Mouse (Mus musculus): ENCODE data around the gene Plppr3. TPM values are rescaled to one million over a fixed set of nuclear protein-coding genes. Genes with fewer than 3 reads are reported as not detected.

The Plppr3 gene
- total and polyA plus RNA-seq, 2 experiments from 2014 or later = 328 to 473 TPM

- no peak overlapping the region for H3K4me3 ChIP-seq (ENCODE audit: low read depth, low read length)
- H3K4me2 ChIP-seq (ENCODE audit: low read depth) = no peak overlapping the region
- 56% methylated on average over 7 of the region's 7 CpGs for WGBS
- no peak overlapping the region for H3K9ac ChIP-seq
- no peaks in the 10 kb centered on the region for H3K27me3 ChIP-seq (ENCODE audit: insufficient read depth, low read length)
- H3K4me1 ChIP-seq (ENCODE audit: insufficient read depth) = no peaks in the 10 kb centered on the region
- H3K9me3 ChIP-seq (ENCODE audit: low read length) = no peaks in the 10 kb centered on the region
- DNase-seq = no peak
- no peak overlapping the region for H3K27ac ChIP-seq (ENCODE audit: low read depth, low read length)
- TF ChIP-seq CTCF (IDR thresholded peaks at IDR 0.05; ENCODE audit: low read depth) = no peak
- ATAC-seq = no peak
- H3K36me3 ChIP-seq (ENCODE audit: insufficient read depth) = no peaks in the 10 kb centered on the region
Measured at GRCm38 (mm10) chr10:79832026-79832785, 42.2 kb downstream of the Plppr3 start.

GRCm38 (mm10) chr10:79831583-79831982, 42.9 kb downstream of the Plppr3 start:
- WGBS = 76% methylated on average over 3 of the region's 3 CpGs
- Histone ChIP-seq H3K4me3 (ENCODE audit: low read depth, low read length) (no peak overlapping the region), H3K4me1 (ENCODE audit: insufficient read depth) (no peaks in the 10 kb centered on the region), H3K4me2 (ENCODE audit: low read depth) (no peak overlapping the region), H3K27me3 (ENCODE audit: insufficient read depth, low read length) (no peaks in the 10 kb centered on the region), H3K9me3 (ENCODE audit: low read length) (no peaks in the 10 kb centered on the region), H3K9ac (no peak overlapping the region), H3K27ac (ENCODE audit: low read depth, low read length) (no peak overlapping the region), H3K36me3 (ENCODE audit: insufficient read depth) (no peaks in the 10 kb centered on the region)
- ATAC-seq (no peak), DNase-seq (no peak)
- TF ChIP-seq CTCF (IDR thresholded peaks at IDR 0.05; ENCODE audit: low read depth) = no peak

GRCm38 (mm10) chr10:79824413-79824812, 50.0 kb downstream of the Plppr3 start:
- ATAC-seq = no peak
- no peak for TF ChIP-seq CTCF (IDR thresholded peaks at IDR 0.05; ENCODE audit: low read depth)
- DNase-seq = no peak
- no peak overlapping the region for H3K27ac ChIP-seq (ENCODE audit: low read depth, low read length)
- H3K27me3 ChIP-seq (ENCODE audit: insufficient read depth, low read length) = no peaks in the 10 kb centered on the region
- no peaks in the 10 kb centered on the region for H3K4me1 ChIP-seq (ENCODE audit: insufficient read depth)
- peaks cover 12% of the 10 kb centered on the region for H3K36me3 ChIP-seq (ENCODE audit: insufficient read depth)
- no peak overlapping the region for H3K4me3 ChIP-seq (ENCODE audit: low read depth, low read length)
- no peak overlapping the region for H3K9ac ChIP-seq
- 73% methylated on average over 6 of the region's 6 CpGs for WGBS
- no peaks in the 10 kb centered on the region for H3K9me3 ChIP-seq (ENCODE audit: low read length)
- H3K4me2 ChIP-seq (ENCODE audit: low read depth) = no peak overlapping the region

- Histone ChIP-seq H3K27ac (ENCODE audit: low read depth, low read length) (no peak overlapping the region), H3K9me3 (ENCODE audit: low read length) (no peaks in the 10 kb centered on the region), H3K27me3 (ENCODE audit: insufficient read depth, low read length) (no peaks in the 10 kb centered on the region), H3K9ac (no peak overlapping the region), H3K4me3 (ENCODE audit: low read depth, low read length) (no peak overlapping the region), H3K4me1 (ENCODE audit: insufficient read depth) (no peaks in the 10 kb centered on the region), H3K36me3 (ENCODE audit: insufficient read depth) (peaks cover 25% of the 10 kb centered on the region), H3K4me2 (ENCODE audit: low read depth) (no peak overlapping the region)
- WGBS = 83% methylated on average over 6 of the region's 6 CpGs
- DNase-seq (no peak), ATAC-seq (no peak)
- no peak for TF ChIP-seq CTCF (IDR thresholded peaks at IDR 0.05; ENCODE audit: low read depth)
Measured at GRCm38 (mm10) chr10:79823011-79823410, 51.4 kb downstream of the Plppr3 start.

GRCm38 (mm10) chr10:79822372-79822771, 52.1 kb downstream of the Plppr3 start:
- 38% methylated on average over 17 of the region's 17 CpGs for WGBS
- no peak for TF ChIP-seq CTCF (IDR thresholded peaks at IDR 0.05; ENCODE audit: low read depth)
- DNase-seq (no peak), ATAC-seq (no peak)
- no peaks in the 10 kb centered on the region for H3K4me1 ChIP-seq (ENCODE audit: insufficient read depth)
- H3K9ac ChIP-seq = no peak overlapping the region
- H3K27ac ChIP-seq (ENCODE audit: low read depth, low read length) = no peak overlapping the region
- no peaks in the 10 kb centered on the region for H3K27me3 ChIP-seq (ENCODE audit: insufficient read depth, low read length)
- no peak overlapping the region for H3K4me3 ChIP-seq (ENCODE audit: low read depth, low read length)
- no peaks in the 10 kb centered on the region for H3K9me3 ChIP-seq (ENCODE audit: low read length)
- peaks cover 25% of the 10 kb centered on the region for H3K36me3 ChIP-seq (ENCODE audit: insufficient read depth)
- no peak overlapping the region for H3K4me2 ChIP-seq (ENCODE audit: low read depth)

GRCm38 (mm10) chr10:79821731-79822130, 52.7 kb downstream of the Plppr3 start:
- 93% methylated on average over 12 of the region's 12 CpGs for WGBS
- Histone ChIP-seq H3K4me2 (ENCODE audit: low read depth) (no peak overlapping the region), H3K27me3 (ENCODE audit: insufficient read depth, low read length) (no peaks in the 10 kb centered on the region), H3K9me3 (ENCODE audit: low read length) (no peaks in the 10 kb centered on the region), H3K36me3 (ENCODE audit: insufficient read depth) (peaks cover 29% of the 10 kb centered on the region), H3K4me3 (ENCODE audit: low read depth, low read length) (no peak overlapping the region), H3K9ac (no peak overlapping the region), H3K27ac (ENCODE audit: low read depth, low read length) (no peak overlapping the region), H3K4me1 (ENCODE audit: insufficient read depth) (no peaks in the 10 kb centered on the region)
- 0 out of 2 replicates have a peak, but pooled peaks have one; percentile 4 for ATAC-seq
- no peak for TF ChIP-seq CTCF (IDR thresholded peaks at IDR 0.05; ENCODE audit: low read depth)
- no peak for DNase-seq

GRCm38 (mm10) chr10:79820782-79821181, 53.7 kb downstream of the Plppr3 start, which contains the start of gene Misp:
TSS of gene Misp (plus strand) at chr10:79820989.
- no peaks in the 10 kb centered on the region for H3K9me3 ChIP-seq (ENCODE audit: low read length)
- ATAC-seq (no peak), DNase-seq (no peak)
- no peaks in the 10 kb centered on the region for H3K4me1 ChIP-seq (ENCODE audit: insufficient read depth)
- H3K27me3 ChIP-seq (ENCODE audit: insufficient read depth, low read length) = no peaks in the 10 kb centered on the region
- H3K4me2 ChIP-seq (ENCODE audit: low read depth) = no peak within 1 kb of the TSS
- no peak within 1 kb of the TSS for H3K9ac ChIP-seq
- H3K4me3 ChIP-seq (ENCODE audit: low read depth, low read length) = no peak within 1 kb of the TSS
- H3K27ac ChIP-seq (ENCODE audit: low read depth, low read length) = no peak within 1 kb of the TSS
- H3K36me3 ChIP-seq (ENCODE audit: insufficient read depth) = peaks cover 39% of the 10 kb centered on the region
- TF ChIP-seq CTCF (IDR thresholded peaks at IDR 0.05; ENCODE audit: low read depth) = no peak
- WGBS = 72% methylated on average over 11 of the region's 11 CpGs

Data from forebrain, postnatal 0 days (tissue).